Mouse (Mus musculus): ENCODE measurements around the gene Nip7. TPM values are rescaled to one million over a fixed set of nuclear protein-coding genes. Genes with fewer than 3 reads are reported as not detected.
"Not testable (repeated sequence)": the region's sequence is repeated elsewhere in the genome, so short reads cannot be mapped to it uniquely, and the experiment has no call there.

The Nip7 gene
- polyA plus RNA-seq, 1 experiment from 2014 or later = 54.0 TPM

DNA sequence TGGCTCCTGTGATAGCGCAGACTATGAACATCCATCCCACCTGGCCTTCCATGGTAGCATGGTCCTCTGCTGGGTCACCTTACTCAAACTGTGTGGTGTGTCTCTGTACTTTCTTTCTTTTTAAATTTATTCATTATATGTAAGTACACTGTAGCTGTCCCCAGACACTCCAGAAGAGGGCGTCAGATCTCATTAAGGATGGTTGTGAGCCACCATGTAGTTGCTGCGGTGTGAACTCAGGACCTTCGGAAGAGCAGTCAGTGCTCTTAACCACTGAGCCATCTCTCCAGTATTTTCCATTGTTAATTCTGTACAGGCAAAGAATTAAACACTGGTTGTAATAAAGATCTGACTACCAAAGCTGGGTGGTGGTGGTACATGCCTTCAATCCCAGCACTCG is 51.4 kb downstream of the Nip7 start:
- H3K4me2 ChIP-seq; H3K9me3 ChIP-seq (replicated peaks); H3K27ac ChIP-seq (ENCODE audit: poor library complexity, severe bottlenecking); H3K27me3 ChIP-seq (replicated peaks); H3K9ac ChIP-seq; H3K4me1 ChIP-seq (replicated peaks); H3K36me3 ChIP-seq; H3K4me3 ChIP-seq; ATAC-seq (ENCODE audit: insufficient number of reproducible peaks, low FRiP score): not testable (repeated sequence)
- WGBS = 88% methylated on average over 5 of the region's 5 CpGs

GRCm38 (mm10) chr8:107108978-107109720 is 52.5 kb downstream of the Nip7 start:
- Histone ChIP-seq H3K4me1 (replicated peaks) (no peaks in the 10 kb centered on the region), H3K9me3 (replicated peaks) (no peaks in the 10 kb centered on the region), H3K27ac (ENCODE audit: poor library complexity, severe bottlenecking) (peak overlapping the region; percentile 27; the same call in 1 of the 2 replicates), H3K36me3 (no peaks in the 10 kb centered on the region), H3K4me3 (0 out of 2 replicates have a peak overlapping the region, but pooled peaks have one; percentile 10), H3K9ac (no peak overlapping the region), H3K4me2 (peak overlapping the region; percentile 33), H3K27me3 (replicated peaks) (no peaks in the 10 kb centered on the region)
- no peak for ATAC-seq (ENCODE audit: insufficient number of reproducible peaks, low FRiP score)
- WGBS = 59% methylated on average over 23 of the region's 23 CpGs

GRCm38 (mm10) chr8:107109816-107110435 is 53.2 kb downstream of the Nip7 start:
- 66% methylated on average over 5 of the region's 5 CpGs for WGBS
- Histone ChIP-seq H3K27me3 (replicated peaks) (no peaks in the 10 kb centered on the region), H3K4me3 (no peak overlapping the region), H3K9me3 (replicated peaks) (no peaks in the 10 kb centered on the region), H3K9ac (no peak overlapping the region), H3K27ac (ENCODE audit: poor library complexity, severe bottlenecking) (no peak overlapping the region), H3K4me2 (no peak overlapping the region), H3K4me1 (replicated peaks) (peaks cover 7% of the 10 kb centered on the region), H3K36me3 (no peaks in the 10 kb centered on the region)
- no peak for ATAC-seq (ENCODE audit: insufficient number of reproducible peaks, low FRiP score)

Small RNA genes lying within 50 kb of the gene (microRNA-seq; reads per million reads assigned to microRNA genes)
- gene Mir7075 = 0.71 reads per million

Other genes with a start within 250 kb of the Nip7 start
- 0.11 and 0.14 TPM in 2 replicates for gene Has3, start 186.6 kb upstream of the Nip7 start, polyA plus RNA-seq (2016; fragmentation: Nextera tagmentation; extraction: Ambion mirVana)
- gene Utp4, start 163.2 kb upstream of the Nip7 start, polyA plus RNA-seq (2016; fragmentation: Nextera tagmentation; extraction: Ambion mirVana) = 46.6 and 47.0 TPM in 2 replicates
- 11.5 and 12.2 TPM in 2 replicates for gene Sntb2, start 121.1 kb upstream of the Nip7 start, polyA plus RNA-seq (2016; fragmentation: Nextera tagmentation; extraction: Ambion mirVana)
- gene Vps4a, start 25.7 kb upstream of the Nip7 start, polyA plus RNA-seq (2016; fragmentation: Nextera tagmentation; extraction: Ambion mirVana) = 50.9 and 53.0 TPM in 2 replicates
- gene Pdf, start 8.3 kb upstream of the Nip7 start, polyA plus RNA-seq (2016; fragmentation: Nextera tagmentation; extraction: Ambion mirVana) = 48.0 and 49.0 TPM in 2 replicates
- 31.4 and 31.8 TPM in 2 replicates for gene Cog8, start 188 bp upstream of the Nip7 start, polyA plus RNA-seq (2016; fragmentation: Nextera tagmentation; extraction: Ambion mirVana)
- gene Tmed6, start 8.8 kb downstream of the Nip7 start, polyA plus RNA-seq (2016; fragmentation: Nextera tagmentation; extraction: Ambion mirVana) = not detected in 2 replicates
- 12.0 and 12.7 TPM in 2 replicates for gene Terf2, start 39.7 kb downstream of the Nip7 start, polyA plus RNA-seq (2016; fragmentation: Nextera tagmentation; extraction: Ambion mirVana)
- gene Cyb5b, start 93.8 kb downstream of the Nip7 start, polyA plus RNA-seq (2016; fragmentation: Nextera tagmentation; extraction: Ambion mirVana) = 88.1 and 90.2 TPM in 2 replicates
- gene Nfat5, start 236.6 kb downstream of the Nip7 start, polyA plus RNA-seq (2016; fragmentation: Nextera tagmentation; extraction: Ambion mirVana) = 13.1 and 15.1 TPM in 2 replicates